Mouse (Mus musculus): Measurements from ENCODE around the gene Cdk5rap2.

The Cdk5rap2 gene

DNA sequence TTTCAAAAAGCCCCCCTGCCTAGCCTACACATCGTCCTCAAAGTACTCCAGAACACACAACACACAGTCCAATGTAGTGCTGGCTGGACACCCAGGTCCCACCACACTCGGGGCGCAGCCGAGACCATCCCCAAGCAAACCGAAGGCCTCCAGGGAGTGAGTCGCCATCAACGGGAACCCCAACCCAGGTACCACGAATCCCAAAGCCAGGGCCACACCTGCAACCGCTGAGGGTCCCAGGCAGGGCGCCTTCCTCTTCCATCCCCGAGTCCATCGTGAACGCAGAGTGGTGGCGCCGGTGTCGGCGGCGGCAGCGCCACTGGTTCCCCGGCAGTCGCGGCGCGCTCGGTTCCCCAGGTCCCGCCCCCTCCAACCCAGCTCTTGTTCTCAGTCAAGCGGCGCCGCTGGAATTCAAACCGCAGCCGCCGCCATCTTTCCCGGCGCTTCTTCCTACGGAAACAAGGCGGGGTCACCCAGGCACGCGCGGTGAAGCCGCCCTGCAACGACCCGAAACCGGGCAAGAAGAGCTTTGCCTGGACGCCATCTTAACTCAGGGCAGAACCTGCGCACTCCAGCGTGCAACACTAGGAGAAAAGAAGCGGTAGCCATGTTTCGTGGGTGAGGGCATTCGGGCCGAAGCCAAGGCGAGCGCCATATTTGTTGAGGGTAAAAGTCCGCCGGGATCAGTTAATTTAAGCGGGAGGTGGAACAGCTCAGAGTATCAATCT lies at the start of gene Cdk5rap2:
Gene Cdk5rap2 (minus strand): TSS at position 450 of the 728 bp plus-strand sequence.
- peak; percentile 98 for DNase-seq

DNA sequence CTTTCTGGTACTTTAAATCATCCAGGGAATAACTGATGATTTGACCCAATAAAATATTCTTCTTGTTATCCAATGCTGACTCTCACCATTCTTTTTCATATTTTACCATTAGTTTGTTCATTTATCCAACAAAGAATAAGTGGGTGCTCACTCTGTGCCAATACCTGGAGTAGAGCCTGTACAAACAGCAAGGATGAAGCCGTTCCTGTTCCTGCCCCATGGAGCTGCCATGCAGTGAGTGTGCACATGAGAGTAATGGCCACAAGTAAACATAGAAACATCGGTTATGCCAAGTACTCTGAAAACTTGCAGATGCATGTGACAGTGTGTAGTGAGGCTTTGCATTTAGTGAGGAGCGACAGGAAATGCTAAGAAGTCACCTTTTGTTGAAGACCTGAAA lies 41.9 kb upstream of the Cdk5rap2 start:
- DNase-seq, result no peak

DNA sequence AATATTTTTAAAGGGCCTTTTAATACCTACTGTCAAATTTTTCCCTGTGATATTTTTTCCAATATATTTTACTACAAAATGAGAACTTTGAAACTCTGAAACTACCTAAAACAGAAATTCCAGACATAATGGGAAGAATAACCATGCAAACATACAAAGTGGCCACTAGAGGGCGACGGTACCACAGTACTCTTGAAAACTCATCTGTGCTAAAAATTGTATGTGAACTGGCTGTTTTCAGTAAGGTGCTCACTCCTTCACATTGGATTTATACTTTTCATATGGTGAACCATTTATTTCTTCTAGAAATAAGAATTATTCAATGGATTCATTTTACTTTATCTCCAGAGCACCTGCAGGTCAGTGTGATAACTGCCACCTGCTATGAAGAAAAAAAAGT lies 41.5 kb upstream of the Cdk5rap2 start:
- peak; percentile 25 for DNase-seq

DNA sequence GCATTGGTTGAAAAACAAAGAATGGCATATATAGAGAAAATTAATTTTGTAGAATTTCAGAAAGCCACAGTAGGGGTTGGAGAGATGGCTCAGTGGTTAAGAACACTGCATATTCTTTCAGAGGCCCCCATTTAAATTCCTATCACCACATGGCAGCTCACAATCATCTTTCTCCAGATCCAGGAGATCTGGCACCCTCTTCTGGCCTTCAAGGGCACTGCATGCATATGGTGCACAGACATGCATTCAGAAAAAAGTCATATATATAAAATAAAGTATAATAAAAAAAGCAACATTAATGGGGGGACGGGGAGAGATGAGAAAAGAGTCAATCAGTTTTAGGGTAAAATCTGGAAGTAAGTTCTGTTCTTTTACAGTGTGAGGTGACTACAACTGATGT lies 39.4 kb upstream of the Cdk5rap2 start:
- DNase-seq, result no peak

DNA sequence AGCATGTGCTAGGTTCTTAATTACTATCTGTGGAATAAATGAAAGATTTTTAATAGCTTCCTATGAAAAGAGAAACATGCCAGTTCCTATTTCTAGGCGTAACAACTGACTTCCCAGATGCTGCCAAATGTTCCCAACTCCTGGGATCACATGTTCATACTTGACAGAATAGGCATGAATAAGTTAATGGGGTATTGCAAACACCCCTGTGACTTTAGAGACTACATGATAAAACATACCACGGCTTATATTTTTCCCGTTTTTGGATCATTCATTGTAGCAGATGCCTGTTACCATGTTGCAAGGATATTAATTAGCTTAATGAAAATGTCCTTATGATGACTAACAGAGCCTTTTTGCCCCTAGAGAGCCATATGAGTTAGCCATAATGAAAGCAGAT lies 36.5 kb upstream of the Cdk5rap2 start:
- no peak for DNase-seq

GRCm38 (mm10) chr4:70420202-70420601 lies 10.0 kb upstream of the Cdk5rap2 start:
- DNase-seq, result no peak

DNA sequence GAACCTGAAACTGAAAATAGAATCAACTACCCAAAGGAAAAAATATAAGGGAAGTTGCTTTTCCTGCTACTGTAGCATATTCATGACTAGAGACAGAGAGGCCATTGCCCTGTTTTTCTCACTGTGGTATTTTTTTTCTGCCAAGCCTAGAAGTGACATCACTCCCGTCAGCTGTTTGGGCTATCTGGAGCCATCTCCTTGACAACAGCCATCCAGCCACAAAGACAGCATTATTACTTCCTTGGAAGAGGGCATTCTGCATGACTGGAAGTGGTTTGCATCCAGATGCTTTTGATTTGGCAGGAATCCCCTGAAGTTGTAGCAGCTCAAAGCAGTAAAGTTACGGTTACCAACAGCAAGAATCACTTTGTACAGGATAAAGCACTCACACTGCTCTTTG lies 1.9 kb upstream of the Cdk5rap2 start:
- DNase-seq, result no peak

DNA sequence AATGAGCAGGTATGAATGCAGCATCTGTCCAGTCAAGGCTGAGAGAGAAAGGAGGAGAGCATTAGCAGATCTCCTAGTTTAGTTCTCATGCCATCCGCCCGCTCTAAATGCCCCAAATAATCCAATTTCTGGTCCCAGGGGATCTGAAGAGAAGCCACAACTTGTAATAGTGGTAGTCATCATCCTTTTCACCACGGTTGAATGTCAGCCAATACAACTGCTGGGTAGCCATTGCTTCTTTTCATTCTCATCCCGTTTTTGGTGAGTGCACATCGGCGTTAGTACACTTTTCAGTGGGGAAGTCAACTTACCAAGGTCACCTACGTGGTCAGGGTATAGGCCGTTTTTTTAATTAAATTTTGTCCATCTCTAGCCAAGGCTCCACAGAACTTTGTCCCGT lies 787 bp downstream of the Cdk5rap2 start:
- no peak for DNase-seq

- DNase-seq, result peak; percentile 38
Observed at GRCm38 (mm10) chr4:70402109-70402819, 8.0 kb downstream of the Cdk5rap2 start.

- DNase-seq, result no peak
Observed at GRCm38 (mm10) chr4:70399476-70399875, 10.8 kb downstream of the Cdk5rap2 start.

- DNase-seq, result no peak
Observed at GRCm38 (mm10) chr4:70399074-70399473, 11.2 kb downstream of the Cdk5rap2 start.

DNA sequence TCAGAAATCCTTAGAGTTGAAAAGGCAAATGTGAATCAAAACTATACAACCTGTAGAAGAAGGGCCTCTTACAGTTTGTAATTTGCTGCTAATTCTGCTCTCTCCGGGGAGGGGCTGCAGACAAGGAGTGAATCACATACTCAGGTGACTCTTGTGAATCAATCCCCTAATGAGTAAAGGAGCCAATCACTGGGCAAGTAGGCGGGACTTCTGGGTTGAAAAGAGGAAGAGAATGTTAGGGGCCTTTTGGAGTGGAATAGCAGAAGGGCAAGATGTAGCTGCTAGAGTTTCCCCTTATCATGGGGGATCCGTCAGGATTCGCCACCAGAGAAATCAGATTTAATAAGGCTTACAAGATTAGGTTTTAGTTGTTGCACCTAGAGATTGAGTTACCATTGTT lies 12.2 kb downstream of the Cdk5rap2 start:
- DNase-seq, result no peak

DNA sequence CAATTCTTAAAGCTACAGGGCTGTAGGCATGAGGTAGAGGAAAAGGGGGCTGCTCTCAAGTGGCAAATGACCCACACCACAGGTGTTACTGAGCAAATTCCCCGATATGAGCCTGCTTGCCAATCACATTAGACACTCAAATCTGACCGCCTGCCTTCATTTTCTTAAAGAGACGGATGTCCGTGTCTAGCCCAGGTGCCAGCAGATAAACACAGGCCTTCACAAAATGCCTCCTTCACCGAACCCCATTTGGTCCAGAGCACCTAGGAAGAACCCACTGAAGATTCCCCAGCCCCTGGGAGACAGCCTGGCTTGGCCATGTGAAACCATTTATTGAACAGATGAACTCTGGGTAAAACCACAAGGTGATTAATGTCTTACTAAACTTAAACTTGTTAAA lies 13.5 kb downstream of the Cdk5rap2 start:
- DNase-seq, result no peak

DNA sequence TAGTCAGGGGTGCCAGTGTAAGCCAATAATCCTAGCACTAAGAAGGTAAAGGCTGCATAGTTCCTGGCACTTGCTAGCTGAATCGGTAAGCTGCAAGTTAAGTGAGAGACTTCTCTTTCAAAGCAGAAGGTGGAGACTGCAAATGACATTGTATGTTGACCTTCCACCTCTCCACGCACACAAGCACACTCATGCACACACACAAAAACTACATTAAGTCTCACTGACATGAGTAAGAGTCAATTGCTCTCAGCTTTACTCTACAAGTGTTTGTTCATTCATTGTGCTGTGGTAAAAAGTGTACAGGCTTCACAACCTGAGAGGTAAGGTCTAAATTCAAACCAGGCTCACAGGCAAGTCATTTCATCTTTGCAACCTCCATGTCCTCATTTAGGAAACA lies 15.5 kb downstream of the Cdk5rap2 start:
- DNase-seq, result no peak

DNA sequence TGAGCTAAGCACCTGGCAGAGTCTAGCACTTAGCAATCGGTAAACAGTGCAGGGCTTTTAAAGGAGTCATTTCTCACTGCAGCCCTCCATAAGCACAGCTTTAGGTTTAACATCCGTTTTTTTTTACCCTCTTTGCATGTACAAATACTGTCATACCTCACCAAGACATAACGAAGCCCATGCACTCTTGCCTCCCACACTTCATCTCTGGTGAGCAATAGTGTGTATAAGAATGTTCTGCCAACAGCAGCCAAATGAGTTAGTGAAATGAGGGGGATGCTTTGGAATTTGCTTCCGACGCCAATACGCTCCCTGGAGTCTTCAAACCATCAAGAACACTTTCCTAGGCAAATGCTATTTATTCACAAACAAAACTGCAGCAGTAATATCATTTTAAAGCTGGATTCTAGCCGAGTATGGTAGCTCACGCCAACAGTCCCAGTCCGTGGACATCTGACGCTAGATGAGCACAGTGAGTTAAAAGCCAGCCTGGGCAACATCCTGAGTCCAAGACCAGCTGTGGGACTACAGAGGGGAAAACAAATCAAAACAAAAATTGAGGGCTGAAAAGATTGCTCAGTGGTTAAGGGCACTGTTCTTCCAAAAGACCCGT lies 18.4 kb downstream of the Cdk5rap2 start:
- DNase-seq, result peak; percentile 63

- no peak for DNase-seq
Observed at GRCm38 (mm10) chr4:70391073-70391472, 19.2 kb downstream of the Cdk5rap2 start.

DNA sequence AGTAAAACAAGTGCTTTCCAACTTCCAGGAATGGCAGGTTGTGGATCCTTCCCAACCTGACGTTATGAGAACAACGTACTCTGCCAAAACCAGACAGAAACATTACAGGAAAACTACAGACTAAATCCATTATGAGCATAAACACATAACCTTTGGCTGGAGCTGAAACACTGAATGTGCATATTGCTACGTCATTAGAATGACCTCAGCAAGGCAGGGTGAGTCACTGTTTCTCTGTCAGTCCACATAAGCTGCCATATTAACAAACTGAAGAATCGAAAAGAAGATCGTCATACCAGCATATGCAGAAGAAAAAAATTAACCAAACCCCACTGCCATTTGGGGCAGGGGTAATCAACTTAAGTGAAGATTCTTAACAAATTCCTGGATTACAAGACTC lies 24.0 kb downstream of the Cdk5rap2 start:
- no peak for DNase-seq

- no peak for DNase-seq
Observed at GRCm38 (mm10) chr4:70377359-70377758, 32.9 kb downstream of the Cdk5rap2 start.

DNA sequence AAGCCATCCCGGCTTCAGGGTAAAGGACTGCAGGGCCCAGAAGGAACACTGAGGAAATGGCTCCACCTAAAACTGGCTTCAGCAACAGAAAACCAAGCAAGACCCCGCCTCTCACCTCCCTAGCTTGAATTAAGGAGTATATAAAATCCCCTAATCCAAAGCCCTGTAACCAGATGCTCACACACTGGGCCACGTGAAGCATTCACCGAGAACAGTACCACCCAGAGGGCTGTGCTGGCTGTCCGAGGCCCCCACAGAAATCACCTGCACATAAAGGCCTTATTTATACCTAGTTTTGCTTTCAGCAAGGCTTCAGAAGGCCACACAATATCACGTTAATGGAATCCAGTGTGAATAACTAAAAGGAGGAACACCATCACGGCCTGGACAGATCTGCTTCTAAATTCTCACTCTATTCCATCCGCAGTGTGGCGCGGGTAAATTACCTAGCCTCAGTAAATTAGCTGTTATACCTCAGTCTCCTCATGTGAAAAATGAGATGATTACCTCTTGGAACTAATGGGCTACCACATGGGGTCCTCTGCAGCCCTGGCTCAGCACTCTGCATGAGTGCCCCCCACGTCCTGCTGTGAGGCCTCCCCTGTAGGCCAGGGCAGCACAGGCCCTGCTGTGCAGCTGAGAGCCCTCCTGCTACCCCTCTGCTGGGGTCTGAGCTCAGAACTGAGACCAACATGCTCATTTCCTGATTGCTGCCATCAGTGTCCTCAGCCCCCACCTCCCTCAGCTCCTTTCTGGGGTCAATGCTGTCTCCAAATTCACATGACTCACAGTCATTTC lies 45.0 kb downstream of the Cdk5rap2 start:
- no peak for DNase-seq

DNA sequence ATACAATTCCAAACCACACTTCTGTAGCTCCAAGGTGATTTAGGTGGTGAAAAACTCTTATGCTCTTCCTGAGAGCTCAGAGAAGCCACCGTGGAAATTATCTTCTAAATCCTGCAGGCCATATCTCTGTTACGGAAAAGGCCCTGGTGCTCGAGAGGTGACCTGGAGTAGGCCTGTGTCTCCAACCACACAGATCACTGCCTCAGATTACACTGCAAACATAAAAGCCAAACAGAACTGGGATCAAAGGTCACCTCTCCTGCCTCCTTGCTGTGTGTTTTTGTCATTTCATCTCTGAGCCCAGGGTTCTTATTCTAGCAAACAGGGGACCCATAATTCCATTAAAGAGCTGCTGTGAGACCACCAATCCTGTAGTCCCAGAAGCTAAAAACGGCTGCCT lies 48.9 kb downstream of the Cdk5rap2 start:
- no peak for DNase-seq

- peak; percentile 66 for DNase-seq
Observed at GRCm38 (mm10) chr4:70355659-70356350, 54.4 kb downstream of the Cdk5rap2 start.

DNA sequence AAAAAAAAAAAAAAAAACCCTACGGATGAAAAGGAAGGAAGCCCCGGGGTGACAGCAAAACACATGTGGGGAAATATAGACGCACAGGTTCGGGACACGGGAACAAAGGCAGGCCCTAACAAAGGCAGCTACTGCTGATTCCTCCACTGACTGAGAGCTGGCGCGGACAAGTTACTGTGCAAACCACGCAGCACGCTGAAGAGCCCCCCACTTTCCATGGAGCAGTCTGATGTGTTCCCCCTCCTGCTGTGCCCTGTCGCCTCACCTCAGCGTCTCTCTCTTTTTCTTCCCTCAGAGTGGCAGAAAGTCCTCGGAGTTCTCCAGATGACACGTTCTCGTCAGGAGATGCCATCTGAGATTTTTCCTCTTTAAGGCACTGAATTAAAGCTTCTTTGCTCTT lies 55.8 kb downstream of the Cdk5rap2 start:
- no peak for DNase-seq

GRCm38 (mm10) chr4:70353656-70354055 lies 56.6 kb downstream of the Cdk5rap2 start:
- DNase-seq, result no peak
